Mouse (Mus musculus) heart, adult 9 months (tissue): ENCODE measurements at regions not wholly inside any gene's neighbourhood (a gene's known extent, or its start where the extent isn't known, plus 50 kb on each side); places are given as distances from the start of the nearest gene placed in this dataset.
A peak's percentile ranks its signal among the peaks of the same experiment; 100 is the strongest.

ENCODE experiments used
- DNase-seq, 2 experiments: peaks; one replicate each; pipeline ENCODE4 v3.0.0; 2022; ENCODE audit warnings: low spot score in 2 of 2

- DNase-seq: no peak
Observed at GRCm38 (mm10) chr8:8219701-8220394, 441.2 kb downstream of the Efnb2 start.

GRCm38 (mm10) chr8:8193036-8193435, 468.0 kb downstream of the Efnb2 start:
- no peak for DNase-seq

DNA sequence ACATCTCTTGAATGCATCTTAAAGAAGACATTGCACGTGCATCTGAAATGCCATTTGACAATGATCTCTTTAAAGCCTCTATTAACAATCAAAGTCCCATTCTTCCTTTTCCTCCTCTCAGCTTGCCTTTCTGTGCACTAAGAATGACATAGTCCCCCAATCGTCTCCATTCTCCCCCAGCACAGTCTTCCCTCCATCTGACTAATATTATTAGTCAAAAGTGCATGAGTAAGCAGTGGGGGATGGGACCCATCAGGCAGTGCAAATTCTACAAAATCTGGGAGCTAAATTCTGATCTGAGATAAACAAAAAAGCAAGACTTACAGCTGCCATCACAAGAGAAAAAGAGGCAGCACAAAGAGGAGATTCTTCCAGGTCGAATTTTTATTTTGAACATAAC, 475.0 kb downstream of the Efnb2 start:
- DNase-seq: no peak

DNA sequence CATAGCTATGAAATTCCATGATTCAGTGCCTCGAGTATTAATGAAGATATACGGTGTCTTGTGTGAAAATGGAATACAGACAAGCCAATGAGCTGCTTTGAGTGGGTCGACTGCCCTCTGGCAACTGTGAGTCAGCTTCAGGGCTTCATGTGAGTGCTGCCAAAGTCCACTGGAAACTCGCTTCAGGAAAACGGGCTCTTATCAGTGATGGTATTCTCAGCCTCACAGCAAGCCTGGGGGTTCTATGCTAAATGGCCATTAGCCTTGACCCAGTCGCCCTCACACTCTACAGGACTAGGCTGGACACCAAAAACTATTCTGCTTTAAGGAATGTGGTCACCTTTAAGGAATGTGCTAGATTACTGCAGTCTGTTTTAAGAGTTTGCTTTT, 477.8 kb downstream of the Efnb2 start:
- DNase-seq: peak; percentile 8 to 13

DNA sequence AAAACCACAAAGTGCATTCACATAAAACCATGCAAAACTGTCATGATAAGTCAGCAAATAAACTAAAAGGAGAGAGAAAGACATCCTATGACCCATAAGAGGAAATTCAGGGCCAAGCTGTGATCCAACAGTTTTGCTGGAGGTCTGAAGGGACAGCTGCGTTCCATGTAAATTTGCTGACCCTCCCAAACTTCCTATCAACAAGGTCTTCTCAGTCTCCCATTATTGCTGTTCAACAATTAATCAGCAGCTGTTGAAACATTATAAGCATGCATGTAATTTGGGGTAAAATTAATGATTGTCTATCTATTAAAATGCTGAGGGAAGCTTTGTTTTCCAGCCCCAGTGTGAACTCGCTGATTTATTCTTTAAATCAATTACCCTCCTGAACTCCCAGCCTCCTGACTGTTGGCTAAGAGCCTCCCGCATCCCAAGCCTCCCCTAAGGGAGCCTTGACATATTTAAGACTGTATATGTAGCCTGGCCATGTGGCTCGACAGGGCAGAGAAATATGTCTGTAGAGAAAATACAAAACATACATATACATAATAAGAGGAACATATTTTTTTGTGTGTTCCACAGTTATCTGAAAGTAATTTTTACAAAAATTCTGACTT, 478.3 kb downstream of the Efnb2 start:
- DNase-seq: no peak

GRCm38 (mm10) chr8:8182108-8182507, 478.9 kb downstream of the Efnb2 start:
- DNase-seq: no peak

DNA sequence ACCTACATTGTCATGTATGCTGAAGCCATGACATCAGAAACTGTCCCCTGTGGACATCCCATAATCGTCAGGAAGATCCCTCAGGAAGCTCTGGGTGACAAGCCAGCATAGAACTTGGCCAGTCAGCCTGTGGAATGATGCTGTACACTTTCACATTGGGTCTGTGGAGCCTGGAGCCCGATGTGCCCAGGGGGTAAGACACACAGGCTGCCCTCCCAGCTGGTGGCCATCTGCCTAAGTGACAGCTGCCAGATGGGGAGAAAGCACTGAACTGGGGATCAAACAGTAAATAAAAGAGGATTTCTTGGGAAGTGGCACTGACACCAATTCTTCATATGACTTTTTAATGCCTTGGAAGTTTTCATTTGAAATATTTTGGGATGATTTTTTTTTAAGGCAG, 486.8 kb downstream of the Efnb2 start:
- DNase-seq: no peak

GRCm38 (mm10) chr8:8168674-8169073, 492.4 kb downstream of the Efnb2 start:
- DNase-seq: no peak

- no peak for DNase-seq
Observed at GRCm38 (mm10) chr8:8168250-8168649, 492.8 kb downstream of the Efnb2 start.

- DNase-seq: no peak
Observed at GRCm38 (mm10) chr8:8147527-8147926, 513.5 kb downstream of the Efnb2 start.

GRCm38 (mm10) chr8:8142933-8143495, 518.0 kb downstream of the Efnb2 start:
- DNase-seq: no peak

- DNase-seq: no peak
Observed at GRCm38 (mm10) chr8:8142461-8142860, 518.6 kb downstream of the Efnb2 start.

GRCm38 (mm10) chr8:8139720-8140119, 521.3 kb downstream of the Efnb2 start:
- no peak for DNase-seq

DNA sequence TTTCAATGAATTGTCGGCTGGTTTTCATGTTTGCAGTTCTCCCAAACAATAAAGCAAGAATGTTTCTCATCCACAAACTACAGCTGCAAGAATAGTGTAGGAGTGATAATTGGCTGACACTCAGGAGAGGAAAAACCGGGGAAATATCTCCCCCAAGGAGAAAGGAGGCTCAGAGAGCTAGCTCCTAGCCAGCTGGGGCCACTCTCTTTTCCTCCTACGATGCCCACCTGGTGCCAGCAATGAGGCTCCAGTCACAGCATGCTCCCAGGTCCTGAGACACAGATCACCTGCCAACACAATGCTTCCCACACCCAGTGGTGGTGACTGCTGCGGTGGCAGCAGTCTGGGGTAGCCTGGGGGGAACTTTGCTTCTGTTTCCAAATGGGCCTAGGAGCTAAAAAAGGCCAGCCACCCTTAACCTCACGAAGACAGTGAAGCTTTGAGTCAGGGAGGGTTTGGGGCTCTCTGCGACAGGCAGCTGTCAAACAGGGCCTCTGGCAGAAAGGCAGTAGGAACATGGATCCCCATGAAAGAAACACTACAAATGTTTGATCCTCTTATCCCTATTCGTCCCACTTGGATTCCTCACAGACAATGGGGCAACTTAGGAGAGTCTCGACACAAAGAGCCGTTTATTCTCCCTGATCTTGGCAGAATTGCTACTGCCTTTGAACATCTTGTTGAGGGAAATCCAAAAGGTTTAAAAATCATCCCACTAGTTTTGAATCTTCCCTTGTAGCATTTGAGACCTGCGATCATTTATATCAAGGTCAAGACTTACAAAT, 527.8 kb downstream of the Efnb2 start:
- no peak for DNase-seq

GRCm38 (mm10) chr8:8131961-8132376, 529.1 kb downstream of the Efnb2 start:
- no peak for DNase-seq

DNA sequence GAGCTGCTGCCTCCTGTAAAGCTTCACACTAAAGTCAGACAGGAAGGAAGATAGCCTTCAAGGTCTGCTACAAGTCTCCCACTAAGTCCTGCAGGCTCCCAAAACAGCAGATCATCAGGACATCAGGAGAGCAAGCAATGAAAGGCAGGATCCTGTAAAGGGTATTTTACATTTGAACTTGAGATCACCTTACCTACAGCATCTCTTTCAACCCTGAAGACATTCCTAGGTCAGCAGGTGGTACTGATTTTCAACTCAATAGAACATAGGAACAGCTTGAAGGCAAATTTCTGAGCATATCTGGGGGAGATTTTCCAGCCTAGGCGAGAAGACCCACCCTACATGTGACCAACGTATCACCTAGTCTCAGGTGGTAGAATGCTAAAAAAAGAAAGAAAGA, 530.2 kb downstream of the Efnb2 start:
- DNase-seq: no peak

- peak; percentile 8 to 19 for DNase-seq
Observed at GRCm38 (mm10) chr8:8115595-8116429, 545.2 kb downstream of the Efnb2 start.

DNA sequence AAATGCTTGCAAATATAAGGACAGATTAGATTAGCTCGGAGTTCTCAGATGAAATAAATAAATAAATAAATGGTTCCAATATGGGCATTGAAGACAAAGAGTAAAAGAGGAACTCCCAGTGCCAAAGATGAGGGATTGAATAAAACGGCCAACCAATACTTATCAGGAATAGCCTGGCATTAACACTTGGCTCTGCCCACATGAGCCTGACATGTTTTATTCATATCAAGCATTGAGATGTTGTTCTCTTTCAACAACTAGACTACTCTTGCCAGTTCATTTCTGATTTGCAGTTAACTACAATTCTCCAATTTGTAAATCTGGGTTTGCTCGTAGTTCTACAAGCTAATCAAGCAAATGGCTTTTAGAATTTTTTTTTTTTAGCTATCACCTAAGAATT, 546.4 kb downstream of the Efnb2 start:
- no peak for DNase-seq

DNA sequence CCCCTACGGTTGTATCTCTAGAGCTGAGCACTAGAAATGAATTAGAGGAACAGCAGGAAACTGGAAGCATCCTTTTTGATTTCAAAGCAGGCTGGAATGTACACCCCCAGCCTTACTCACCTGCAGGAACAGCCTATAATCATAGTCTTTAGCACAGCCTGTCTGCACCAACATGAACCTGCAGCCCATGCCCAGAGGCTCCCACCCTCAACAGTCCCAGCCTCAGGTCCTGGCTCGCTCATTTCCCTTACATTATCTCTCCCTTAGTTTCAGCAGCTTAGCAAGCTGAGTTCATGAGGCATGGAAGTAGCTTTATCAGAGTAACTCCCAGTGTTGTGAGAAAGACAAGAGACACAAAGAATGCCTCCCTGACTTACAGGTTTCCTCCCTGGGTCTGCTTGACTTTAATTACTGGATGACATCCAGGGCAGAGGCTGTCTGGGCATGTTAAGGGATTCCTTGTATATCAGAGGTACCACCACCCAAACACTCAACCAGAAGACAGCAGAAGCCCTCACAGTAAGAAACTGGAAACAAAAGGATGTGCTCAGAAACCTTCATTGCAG, 551.2 kb downstream of the Efnb2 start:
- DNase-seq: no peak

- no peak for DNase-seq
Observed at GRCm38 (mm10) chr8:8103492-8103891, 557.5 kb downstream of the Efnb2 start.

GRCm38 (mm10) chr8:8102010-8102727, 558.9 kb downstream of the Efnb2 start:
- DNase-seq: no peak
